In genomic region chr13:12146918-12147507, GRCm38 (mm10) we compare ENCODE assay signal across 34 mouse cellular contexts. TPM values are rescaled to one million over a fixed set of nuclear protein-coding genes. Genes with fewer than 3 reads are reported as not detected.
A peak's percentile ranks its signal among the peaks of the same experiment; 100 is the strongest.
DNase-seq lines count a peak whose midpoint lies in the region; ATAC-seq and TF ChIP-seq lines count a peak whose summit lies in the region.
"Had no signal": no experiment of that assay in that cellular context is flagged by ENCODE, and none has a peak within 500 bp of the region (broad histone marks: within the 10 kb centered on the region; RNA-seq: fewer than 3 reads in every experiment).

No protein-coding gene starts in this region.

- no peaks in the 10 kb centered on the region for H3K27me3 ChIP-seq in kidney, postnatal 0 days (ENCODE audit: insufficient read depth, low read length)
- H3K27me3 ChIP-seq in kidney, embryonic 16.5 days (ENCODE audit: insufficient read depth, low read length): no peaks in the 10 kb centered on the region
- H3K27me3 ChIP-seq in myocyte (ENCODE audit: control insufficient read depth, insufficient read depth, insufficient read length): no peaks in the 10 kb centered on the region
- H3K27me3 ChIP-seq in thymus, adult 2 months (ENCODE audit: control insufficient read depth, insufficient read depth, low read length): no peaks in the 10 kb centered on the region
- H3K27me3 ChIP-seq: CH12.LX; hindbrain, embryonic 12.5 days; kidney, embryonic 15.5 days; limb, embryonic 15.5 days; liver, embryonic 15.5 days; neural tube, embryonic 13.5 days had no signal

- ATAC-seq in kidney, postnatal 0 days (replicated peaks; ENCODE audit: low FRiP score, low read depth): no peak
- ATAC-seq in kidney, embryonic 16.5 days (ENCODE audit: low FRiP score, low TSS enrichment): no peak
- ATAC-seq: activated CD4-positive, CD25-positive, alpha-beta regulatory T cell, adult 4 months; forebrain, embryonic 16.5 days; hindbrain, postnatal 0 days; midbrain, embryonic 16.5 days had no signal

- H3K9ac ChIP-seq in kidney, postnatal 0 days (ENCODE audit: low read depth, low read length): no peak overlapping the region
- H3K9ac ChIP-seq in kidney, embryonic 16.5 days (replicated peaks; ENCODE audit: low read length): no peak overlapping the region
- H3K9ac ChIP-seq: hindbrain, embryonic 12.5 days; kidney, embryonic 15.5 days; limb, embryonic 15.5 days; liver, embryonic 15.5 days; neural tube, embryonic 13.5 days had no signal

- 35% methylated on average over 6 of the region's 6 CpGs for WGBS in kidney, postnatal 0 days
- 45% methylated on average over 6 of the region's 6 CpGs for WGBS in kidney, embryonic 16.5 days
- WGBS in thymus, adult 2 months: 90% methylated on average over 6 of the region's 6 CpGs

- TF ChIP-seq CTCF in kidney, postnatal 0 days (IDR thresholded peaks at IDR 0.05; ENCODE audit: low read depth): no peak
- TF ChIP-seq CTCF in thymus, adult 2 months (IDR thresholded peaks at IDR 0.05; ENCODE audit: borderline replicate concordance, control insufficient read depth, extremely low read depth, insufficient read depth, low read length, poor library complexity): no peak

- H3K79me2 ChIP-seq in myocyte (ENCODE audit: control insufficient read depth, insufficient read depth): no peaks in the 10 kb centered on the region

- DNase-seq in kidney, postnatal 0 days (ENCODE audit: low spot score): peak; percentile 45
- DNase-seq in 3T3-L1 (ENCODE audit: low read depth, low spot score) (peak; percentile 37), MEL-GATA-1-ER (ENCODE audit: extremely low read depth, low read depth) (peak; percentile 12)
- DNase-seq in Muller cell, postnatal 12 days (ENCODE audit: inconsistent ontology term): no peak
- no peak for DNase-seq in thymus, adult 2 months
- DNase-seq: adrenal gland, adult 2 months; adrenal gland, postnatal 36 days; cerebellum, adult 2 months; cerebellum, postnatal 14 days; gastrocnemius, adult 2 months; heart, postnatal 36 days; kidney, adult 18-20 months; kidney, postnatal 4 days; lung, postnatal 14 days; right cerebral cortex, postnatal 4 days; thymus, adult 18-20 months; thymus, postnatal 36 days had no signal

- no peaks in the 10 kb centered on the region; the same call in 1 of the 2 replicates for H3K4me1 ChIP-seq in kidney, postnatal 0 days (replicated peaks; ENCODE audit: insufficient read depth, low read length)
- no peaks in the 10 kb centered on the region for H3K4me1 ChIP-seq in kidney, embryonic 16.5 days (ENCODE audit: insufficient read depth, low read length)
- no peaks in the 10 kb centered on the region for H3K4me1 ChIP-seq in thymus, adult 2 months (replicated peaks; ENCODE audit: control insufficient read depth, insufficient read depth, low read length)
- H3K4me1 ChIP-seq: hindbrain, embryonic 12.5 days; kidney, embryonic 15.5 days; limb, embryonic 10.5 days; limb, embryonic 15.5 days; liver, embryonic 15.5 days; neural tube, embryonic 13.5 days had no signal

- no peak for TF ChIP-seq POLR2A in myocyte (IDR thresholded peaks at IDR 0.05; ENCODE audit: insufficient read length, low read depth)
- no peak for TF ChIP-seq POLR2A in thymus, adult 2 months (IDR thresholded peaks at IDR 0.05; ENCODE audit: control insufficient read depth, extremely low read depth, insufficient read depth, low read length, poor library complexity)

- H3K27ac ChIP-seq in kidney, postnatal 0 days: no peak overlapping the region
- no peak overlapping the region for H3K27ac ChIP-seq in kidney, embryonic 16.5 days (ENCODE audit: low read length)
- no peak overlapping the region for H3K27ac ChIP-seq in thymus, adult 2 months (ENCODE audit: control insufficient read depth, insufficient read depth, low read length)
- H3K27ac ChIP-seq: gastrocnemius, adult 2 months; heart, embryonic 10.5 days; hindbrain, embryonic 12.5 days; hindbrain, postnatal 0 days; kidney, embryonic 15.5 days; limb, embryonic 10.5 days; limb, embryonic 15.5 days; liver, embryonic 15.5 days; neural tube, embryonic 13.5 days had no signal

- no peak overlapping the region for H3K4me2 ChIP-seq in kidney, postnatal 0 days (ENCODE audit: low read length)
- no peak overlapping the region for H3K4me2 ChIP-seq in kidney, embryonic 16.5 days (replicated peaks; ENCODE audit: low read depth, low read length)
- peak overlapping the region; percentile 24 for H3K4me2 ChIP-seq in myocyte (ENCODE audit: low read depth)
- H3K4me2 ChIP-seq: hindbrain, embryonic 12.5 days; kidney, embryonic 15.5 days; limb, embryonic 15.5 days; liver, embryonic 15.5 days; midbrain, embryonic 11.5 days; neural tube, embryonic 13.5 days had no signal

- H3K36me3 ChIP-seq in kidney, postnatal 0 days (ENCODE audit: insufficient read depth, low read length): no peaks in the 10 kb centered on the region
- H3K36me3 ChIP-seq in kidney, embryonic 16.5 days (ENCODE audit: insufficient read depth, low read length): no peaks in the 10 kb centered on the region
- no peaks in the 10 kb centered on the region for H3K36me3 ChIP-seq in myocyte (ENCODE audit: control insufficient read depth, insufficient read depth)
- H3K36me3 ChIP-seq in thymus, adult 2 months (ENCODE audit: control insufficient read depth, insufficient read depth, low read length): no peaks in the 10 kb centered on the region
- H3K36me3 ChIP-seq: heart, embryonic 10.5 days; hindbrain, embryonic 12.5 days; kidney, embryonic 15.5 days; limb, embryonic 10.5 days; limb, embryonic 15.5 days; liver, embryonic 15.5 days; neural tube, embryonic 13.5 days had no signal

- no peak overlapping the region for H3ac ChIP-seq in myocyte (ENCODE audit: control insufficient read depth, insufficient read length)

- no peaks in the 10 kb centered on the region for H3K9me3 ChIP-seq in kidney, postnatal 0 days (replicated peaks; ENCODE audit: low read length)
- no peaks in the 10 kb centered on the region for H3K9me3 ChIP-seq in kidney, embryonic 16.5 days (ENCODE audit: low read length)
- H3K9me3 ChIP-seq: heart, embryonic 10.5 days; hindbrain, embryonic 12.5 days; kidney, embryonic 15.5 days; limb, embryonic 10.5 days; limb, embryonic 15.5 days; liver, embryonic 15.5 days; neural tube, embryonic 13.5 days had no signal

- no peak overlapping the region for H3K4me3 ChIP-seq in kidney, postnatal 0 days (replicated peaks; ENCODE audit: low read depth, low read length)
- no peak overlapping the region for H3K4me3 ChIP-seq in kidney, embryonic 16.5 days (ENCODE audit: low read length)
- no peak overlapping the region for H3K4me3 ChIP-seq in myocyte
- no peak overlapping the region for H3K4me3 ChIP-seq in thymus, adult 2 months (ENCODE audit: control insufficient read depth, insufficient read depth, low read length)
- H3K4me3 ChIP-seq: erythroblast, embryonic 14.5 days; gastrocnemius, adult 2 months; heart, embryonic 10.5 days; hindbrain, embryonic 12.5 days; kidney, embryonic 15.5 days; limb, embryonic 10.5 days; limb, embryonic 15.5 days; liver, embryonic 15.5 days; neural tube, embryonic 13.5 days had no signal

TF ChIP-seq in myocyte, 11 proteins besides CTCF, POLR2A, EP300 and RAD21:
- TF ChIP-seq REST (IDR thresholded peaks at IDR 0.05; ENCODE audit: insufficient read depth, insufficient read length) (no peak), SRF (IDR thresholded peaks at IDR 0.05; ENCODE audit: control insufficient read depth, insufficient read length, low read depth) (no peak), E2F4 (IDR thresholded peaks at IDR 0.05; ENCODE audit: insufficient read depth) (no peak), MYOG (IDR thresholded peaks at IDR 0.05; ENCODE audit: control insufficient read depth in 1 of 3, insufficient read depth in 1 of 3, insufficient read length in 2 of 3, low read depth in 2 of 3) (no peak), CEBPB (IDR thresholded peaks at IDR 0.05; ENCODE audit: insufficient read depth, poor library complexity, severe bottlenecking) (no peak), MAX (IDR thresholded peaks at IDR 0.05; ENCODE audit: low read depth) (no peak), USF1 (IDR thresholded peaks at IDR 0.05; ENCODE audit: low read depth) (no peak)

RNA-seq across cellular contexts. Expression of gene Ryr2, which starts 40.3 kb away (rescaled TPM):
- polyA plus RNA-seq in kidney, postnatal 0 days (2015; fragmentation: Nextera tagmentation; extraction: Ambion mirVana): 0.09 and 0.17 TPM in 2 replicates
- polyA plus RNA-seq in kidney, embryonic 16.5 days (2015; fragmentation: Nextera tagmentation; extraction: Ambion mirVana): 0.19 and 0.42 TPM in 2 replicates
- polyA plus RNA-seq in myocyte (2012; fragmentation: generic; extraction: Trizol): not detected
- 0.61 and 3.6 TPM in 2 replicates for polyA plus RNA-seq in thymus, adult 2 months (2012; rRNA removed)
- polyA plus RNA-seq: activated CD4-positive, CD25-positive, alpha-beta regulatory T cell, adult 4 months; C2C12; erythroblast, embryonic 14.5 days had no signal

Comparison
In these comparisons a context has a peak if more than half of its experiments do, and no peak if none do; other contexts are left out.
1. DNase-seq: peak in kidney, postnatal 0 days (single experiment), 3T3-L1 (single experiment) and MEL-GATA-1-ER (single experiment); none in Muller cell, postnatal 12 days (single experiment) and thymus, adult 2 months (single experiment).